Mouse (Mus musculus): ENCODE results near the gene Caly.

Gene Caly

DNA sequence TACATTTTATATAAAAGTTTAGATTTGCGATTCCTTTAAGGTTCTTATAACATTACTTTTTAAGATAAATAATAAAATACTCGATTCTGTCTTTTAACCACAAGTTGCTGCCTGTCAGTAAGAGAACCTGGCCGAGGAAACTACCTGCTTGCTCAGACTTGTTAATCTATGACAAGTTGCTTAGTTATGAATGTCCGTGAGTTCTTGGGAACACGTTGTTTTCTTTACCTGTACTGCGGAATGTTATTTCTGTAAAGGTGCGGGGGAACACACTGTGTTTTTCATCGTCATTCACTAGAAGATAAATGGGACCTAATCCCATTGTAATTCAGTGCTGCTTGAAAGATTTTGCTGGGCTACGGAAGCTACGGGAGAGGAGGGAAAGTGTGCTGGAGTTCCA lies 8.3 kb upstream of the Caly start:
- in situ Hi-C loops (cut with MseI, MboI): loop anchor here in 1 of 2 experiments (25.0 kb wide), 1 partner anchor 722 kb away; the partner anchor contains the start of gene Zfp941

GRCm38 (mm10) chr7:140081408-140082241 lies 723 bp downstream of the Caly start:
- in situ Hi-C loops (cut with MseI, MboI): loop anchor here (5.0 to 25.0 kb wide), 2 partner anchors 61 to 731 kb away; partner anchors contain the start of gene Zfp941 (in 1 of the 2)

DNA sequence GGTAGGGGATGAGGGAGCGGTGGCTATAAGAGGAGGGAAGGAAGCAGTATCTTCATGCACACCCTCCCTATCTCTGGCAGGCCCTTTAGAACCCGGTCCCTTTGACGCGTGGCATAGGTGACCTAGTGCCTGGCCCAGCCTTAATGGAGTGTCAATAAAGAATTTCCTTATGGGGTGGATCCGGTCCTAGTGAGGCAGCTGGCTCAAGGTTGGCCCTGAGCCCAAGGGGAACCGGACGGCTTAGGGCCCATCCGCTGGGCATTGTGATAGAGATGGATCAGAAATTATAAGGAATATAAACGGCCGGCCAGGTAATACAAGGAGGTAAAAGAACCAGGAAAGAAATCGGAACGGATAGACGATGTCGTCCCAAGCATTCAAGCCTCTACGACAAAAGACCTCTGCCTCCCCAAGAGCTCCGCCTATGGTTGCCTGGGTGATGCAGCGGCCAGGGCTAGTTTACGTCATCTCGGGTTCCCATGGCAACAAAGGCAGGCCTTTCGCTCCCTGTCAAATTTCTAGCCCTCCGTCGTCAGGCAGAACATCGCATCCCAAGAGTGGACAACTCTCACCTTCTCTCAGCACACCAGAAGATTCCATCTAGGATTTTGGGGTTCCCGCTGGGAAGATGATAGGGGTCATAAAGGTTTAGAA lies 1.7 kb downstream of the Caly start:
- in situ Hi-C loops (cut with MseI, MboI): loop anchor here (5.0 to 25.0 kb wide), 2 partner anchors 62 to 732 kb away; partner anchors contain the start of gene Zfp941 (in 1 of the 2)

DNA sequence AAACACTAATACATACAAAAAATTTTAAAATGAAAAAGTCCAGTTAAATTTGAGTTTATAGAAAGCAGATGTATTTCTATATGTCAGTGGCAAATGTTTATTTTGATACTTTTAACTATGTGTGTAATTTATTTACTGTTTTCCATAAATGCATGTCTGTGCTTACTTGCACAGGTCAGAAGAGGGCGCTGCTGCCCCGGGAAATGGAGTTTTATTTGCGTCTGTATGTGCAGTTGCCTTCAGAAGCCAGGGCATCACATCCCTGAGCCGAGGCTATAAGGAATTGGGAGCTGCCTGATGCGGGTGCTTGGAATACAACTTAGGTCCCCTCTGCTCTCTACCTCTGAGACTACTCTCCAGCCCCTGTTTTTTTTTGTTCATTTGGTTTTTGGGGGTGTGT lies 3.6 kb downstream of the Caly start:
- in situ Hi-C loops (cut with MseI, MboI): loop anchor here in 1 of 2 experiments (5.0 to 25.0 kb wide), 2 partner anchors 64 to 734 kb away; partner anchors contain the start of gene Zfp941

- in situ Hi-C loops (cut with MseI, MboI): loop anchor here in 1 of 2 experiments (5.0 to 25.0 kb wide), 2 partner anchors 65 to 735 kb away; partner anchors contain the start of gene Zfp941
Measured at GRCm38 (mm10) chr7:140077698-140078097, 4.7 kb downstream of the Caly start.

DNA sequence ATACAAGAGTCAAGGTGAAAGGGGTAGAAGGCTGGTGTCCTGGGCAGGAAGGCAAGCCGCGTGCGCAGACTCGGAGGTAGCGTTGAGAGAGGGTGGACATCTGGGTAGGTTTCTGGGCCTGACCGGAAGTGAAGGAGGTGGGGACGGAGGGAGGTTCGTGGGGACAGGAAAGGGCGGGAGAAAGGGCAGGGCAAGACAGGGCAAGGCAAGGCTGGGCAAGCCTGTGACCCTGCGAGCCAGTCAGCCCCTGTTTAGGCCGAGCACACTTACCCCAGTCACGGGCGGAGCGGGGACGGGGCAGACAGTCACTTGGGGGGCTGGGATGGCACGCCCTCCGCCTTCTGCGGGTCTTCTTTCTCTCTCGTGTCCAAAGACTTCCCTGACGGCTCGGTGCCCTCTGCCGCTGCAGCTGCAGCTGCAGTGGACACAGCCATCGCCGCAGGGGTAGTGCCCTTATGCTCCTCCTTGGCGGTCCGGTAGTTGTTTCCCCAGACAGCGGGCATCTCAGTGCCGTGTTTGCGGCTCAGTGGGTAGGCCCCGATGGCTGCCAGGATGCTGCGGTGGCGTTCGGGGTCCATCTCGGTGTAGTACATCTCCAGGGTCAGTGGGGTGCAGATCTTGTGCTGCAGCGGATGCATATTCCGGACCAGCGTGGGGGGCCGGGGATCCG lies 12.2 kb downstream of the Caly start:
- in situ Hi-C loops (cut with MseI, MboI): no loop called here

DNA sequence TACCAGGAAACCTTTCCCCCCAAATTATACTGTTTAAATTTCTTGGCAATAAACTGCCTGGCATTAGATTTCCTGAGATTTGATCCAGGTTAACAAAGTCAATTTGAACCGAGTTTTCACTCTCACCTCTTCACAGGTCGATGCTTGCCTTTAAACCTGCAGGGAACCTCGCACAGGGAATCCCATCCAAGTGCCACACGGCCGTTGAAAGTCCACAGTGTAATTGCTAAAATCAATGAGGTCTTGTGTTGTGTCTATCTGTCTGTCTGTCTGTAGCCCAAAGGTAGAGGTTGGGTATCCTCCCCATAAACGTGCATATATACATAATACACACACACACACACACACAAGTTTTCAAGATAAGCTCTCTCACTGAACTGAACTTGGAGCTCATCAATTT lies 15.0 kb downstream of the Caly start:
- in situ Hi-C loops (cut with MseI, MboI): loop anchor here in 1 of 2 experiments (10.0 kb wide), 2 partner anchors 103 to 163 kb away; no protein-coding TSS in a partner anchor

- in situ Hi-C loops (cut with MseI, MboI): loop anchor here (5.0 to 10.0 kb wide), 3 partner anchors 86 to 158 kb away; partner anchors contain the start of gene 6430531B16Rik (in 1 of the 2)
Measured at GRCm38 (mm10) chr7:140063092-140063491, 19.3 kb downstream of the Caly start.

DNA sequence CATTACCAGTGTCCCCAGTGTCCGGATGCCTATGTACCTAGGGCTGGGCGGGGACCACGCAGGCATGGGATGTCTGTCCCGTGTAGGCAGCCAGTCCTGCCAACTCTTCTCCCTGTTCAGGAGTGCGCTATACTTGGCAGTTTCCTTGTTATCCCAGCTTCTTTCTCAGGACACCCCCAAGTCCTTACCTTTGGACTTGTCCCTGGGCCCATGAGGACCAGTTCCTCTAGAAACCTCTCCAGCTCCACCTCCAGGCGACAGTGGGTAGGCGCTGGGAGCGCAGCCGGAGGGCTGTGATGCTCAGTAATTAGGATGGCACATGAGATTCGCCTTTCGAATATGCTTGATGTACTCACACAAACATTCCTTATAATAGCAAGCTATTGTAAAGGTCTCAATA lies 20.0 kb downstream of the Caly start:
- in situ Hi-C loops (cut with MseI, MboI): loop anchor here (5.0 to 10.0 kb wide), 3 partner anchors 85 to 158 kb away; partner anchors contain the start of gene 6430531B16Rik (in 1 of the 2)

DNA sequence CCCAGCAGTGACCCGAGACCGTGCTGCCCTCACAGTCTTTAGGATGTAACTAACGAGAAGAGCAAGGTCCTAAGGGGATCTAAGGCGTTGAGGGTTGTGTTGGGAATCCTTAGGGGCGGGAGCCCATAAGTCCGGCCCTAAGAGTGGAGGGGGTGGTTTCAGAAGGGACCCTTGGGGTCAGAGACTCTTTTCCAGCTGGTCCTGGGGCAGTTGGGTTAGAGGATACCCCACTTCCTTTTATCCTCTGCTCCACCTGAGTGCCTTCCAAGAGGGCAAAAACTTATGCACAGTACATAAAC lies 20.6 kb downstream of the Caly start:
- in situ Hi-C loops (cut with MseI, MboI): loop anchor here (5.0 to 10.0 kb wide), 3 partner anchors 84 to 157 kb away; partner anchors contain the start of gene 6430531B16Rik (in 1 of the 2)

DNA sequence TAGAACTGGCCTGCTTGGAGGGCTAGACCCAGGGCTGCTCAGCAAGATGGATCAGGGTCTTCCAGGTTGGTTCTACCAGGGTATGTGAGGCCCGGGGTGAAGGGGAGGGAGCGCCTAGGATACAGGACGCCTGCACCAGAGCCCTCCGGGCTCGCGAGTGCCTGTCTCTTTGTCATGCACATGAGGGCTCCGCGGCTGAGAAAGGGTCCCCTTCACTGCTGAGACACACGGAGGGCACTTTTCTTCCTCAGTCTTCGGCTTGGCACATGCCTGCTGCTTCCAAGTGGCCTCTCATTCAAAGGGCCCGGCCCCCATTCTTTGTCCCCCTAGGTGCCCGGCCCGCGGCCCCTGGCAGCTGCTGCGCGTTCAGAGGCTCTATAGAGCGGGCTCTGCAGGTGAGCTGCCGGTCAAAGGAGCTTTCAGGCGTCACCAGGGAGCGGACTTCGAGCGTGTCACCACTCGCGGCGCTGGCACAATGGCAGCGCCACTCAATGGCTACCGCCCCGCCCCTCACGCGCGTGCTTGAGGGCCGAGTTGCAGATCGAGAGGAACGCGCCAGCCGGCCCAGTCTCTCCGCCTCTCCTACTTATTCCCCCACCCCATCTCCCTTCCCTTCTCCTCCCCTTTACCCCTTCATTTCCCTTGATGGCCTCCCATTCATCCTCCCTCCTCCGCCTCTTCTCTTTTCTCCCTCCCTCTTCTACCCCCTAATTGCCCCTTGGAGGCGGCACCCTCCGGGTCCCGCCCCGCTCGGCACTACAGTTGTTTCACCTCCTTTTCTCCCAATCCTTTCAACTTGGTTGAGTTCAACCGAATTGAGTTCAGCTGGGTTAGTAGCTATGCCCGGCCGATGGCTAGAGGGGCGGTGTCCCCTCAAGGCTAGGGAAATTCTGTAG lies 21.2 kb downstream of the Caly start:
- in situ Hi-C loops (cut with MseI, MboI): loop anchor here (5.0 to 10.0 kb wide), 3 partner anchors 84 to 156 kb away; partner anchors contain the start of gene 6430531B16Rik (in 1 of the 2)

- in situ Hi-C loops (cut with MseI, MboI): no loop called here
Measured at GRCm38 (mm10) chr7:140059601-140060000, 22.7 kb downstream of the Caly start.

GRCm38 (mm10) chr7:140058528-140058927 lies 23.8 kb downstream of the Caly start:
- in situ Hi-C loops (cut with MseI, MboI): no loop called here

GRCm38 (mm10) chr7:140057413-140058407 lies 24.6 kb downstream of the Caly start:
- in situ Hi-C loops (cut with MseI, MboI): no loop called here

- in situ Hi-C loops (cut with MseI, MboI): no loop called here
Measured at GRCm38 (mm10) chr7:140054124-140054523, 28.2 kb downstream of the Caly start.

GRCm38 (mm10) chr7:140049115-140049689 lies 33.1 kb downstream of the Caly start:
- in situ Hi-C loops (cut with MseI, MboI): no loop called here

GRCm38 (mm10) chr7:140048361-140049114 lies 33.8 kb downstream of the Caly start, which contains the start of gene Msx3:
Msx3 (minus strand) TSS chr7:140049089.
- in situ Hi-C loops (cut with MseI, MboI): no loop called here

DNA sequence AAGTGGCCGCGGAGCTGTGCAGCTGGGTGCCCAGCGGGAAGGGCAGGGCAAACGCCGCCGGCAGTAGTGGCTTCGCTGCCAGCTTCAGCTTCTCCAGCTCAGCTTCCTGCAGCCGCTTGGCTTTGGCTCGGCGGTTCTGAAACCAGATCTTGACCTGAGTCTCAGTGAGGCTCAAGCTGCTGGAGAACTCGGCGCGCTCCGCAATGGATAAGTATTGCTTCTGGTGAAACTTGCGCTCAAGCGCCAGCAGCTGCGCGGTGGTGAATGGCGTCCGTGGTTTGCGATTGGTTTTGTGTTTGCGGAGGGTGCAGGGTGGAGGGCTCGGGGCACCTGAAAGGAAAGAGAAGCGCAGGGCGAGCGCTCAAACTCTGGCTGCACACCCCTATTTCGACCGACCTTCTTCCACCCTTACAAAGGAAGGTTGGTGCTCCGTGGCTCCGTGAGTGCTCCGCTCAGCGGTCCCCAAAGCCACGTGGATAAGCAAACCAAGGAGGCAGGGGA lies 34.5 kb downstream of the Caly start:
- in situ Hi-C loops (cut with MseI, MboI): no loop called here

Data from mouse trophoblast stem cell (cell line).